Mouse (Mus musculus): Measurements from ENCODE around the gene Dab1. TPM values are rescaled to one million over a fixed set of nuclear protein-coding genes. Genes with fewer than 3 reads are reported as not detected.

Gene Dab1
- polyA plus RNA-seq, 1 experiment from 2014 or later: 9.8 TPM

GRCm38 (mm10) chr4:103707140-103707539 is 88.0 kb downstream of the Dab1 start:
- WGBS: 38% methylated on average over 1 of the region's 1 CpGs

GRCm38 (mm10) chr4:103711353-103711752 is 92.2 kb downstream of the Dab1 start:
- H3K27me3 ChIP-seq (ENCODE audit: low read depth, poor library complexity, severe bottlenecking): no peaks in the 10 kb centered on the region
- H3K4me3 ChIP-seq: no peak overlapping the region
- no peaks in the 10 kb centered on the region for H3K36me3 ChIP-seq
- H3K27ac ChIP-seq: no peak overlapping the region
- H3K9me3 ChIP-seq (replicated peaks): no peaks in the 10 kb centered on the region
- H3K4me1 ChIP-seq: no peaks in the 10 kb centered on the region
- DNase-seq (ENCODE audit: low spot score): no peak
- 80% methylated on average over 6 of the region's 6 CpGs for WGBS

More at GRCm38 (mm10) chr4:103707140-103707539, 88.0 kb downstream of the Dab1 start:
- no peaks in the 10 kb centered on the region for H3K9me3 ChIP-seq (replicated peaks)
- H3K27ac ChIP-seq: no peak overlapping the region
- H3K36me3 ChIP-seq: no peaks in the 10 kb centered on the region
- no peaks in the 10 kb centered on the region for H3K27me3 ChIP-seq (ENCODE audit: low read depth, poor library complexity, severe bottlenecking)
- H3K4me3 ChIP-seq: no peak overlapping the region
- no peak for DNase-seq (ENCODE audit: low spot score)
- H3K4me1 ChIP-seq: no peaks in the 10 kb centered on the region

- 91% methylated on average over 4 of the region's 4 CpGs for WGBS
- no peaks in the 10 kb centered on the region for H3K4me1 ChIP-seq
Observed at GRCm38 (mm10) chr4:103713921-103714320, 94.8 kb downstream of the Dab1 start.

GRCm38 (mm10) chr4:103714991-103715390 is 95.8 kb downstream of the Dab1 start:
- 85% methylated on average over 7 of the region's 7 CpGs for WGBS
- no peak for DNase-seq (ENCODE audit: low spot score)
- no peak overlapping the region for H3K4me3 ChIP-seq

More at GRCm38 (mm10) chr4:103713921-103714320, 94.8 kb downstream of the Dab1 start:
- Histone ChIP-seq H3K27ac (no peak overlapping the region), H3K36me3 (no peaks in the 10 kb centered on the region), H3K9me3 (replicated peaks) (no peaks in the 10 kb centered on the region), H3K4me3 (no peak overlapping the region), H3K27me3 (ENCODE audit: low read depth, poor library complexity, severe bottlenecking) (no peaks in the 10 kb centered on the region)
- no peak for DNase-seq (ENCODE audit: low spot score)

GRCm38 (mm10) chr4:103715568-103715967 is 96.4 kb downstream of the Dab1 start:
- Histone ChIP-seq H3K36me3 (no peaks in the 10 kb centered on the region), H3K9me3 (replicated peaks) (no peaks in the 10 kb centered on the region), H3K4me3 (no peak overlapping the region), H3K27ac (no peak overlapping the region), H3K27me3 (ENCODE audit: low read depth, poor library complexity, severe bottlenecking) (no peaks in the 10 kb centered on the region), H3K4me1 (no peaks in the 10 kb centered on the region)
- DNase-seq (ENCODE audit: low spot score): no peak
- 95% methylated on average over 4 of the region's 4 CpGs for WGBS

More at GRCm38 (mm10) chr4:103714991-103715390, 95.8 kb downstream of the Dab1 start:
- Histone ChIP-seq H3K4me1 (no peaks in the 10 kb centered on the region), H3K27ac (no peak overlapping the region), H3K27me3 (ENCODE audit: low read depth, poor library complexity, severe bottlenecking) (no peaks in the 10 kb centered on the region), H3K9me3 (replicated peaks) (no peaks in the 10 kb centered on the region), H3K36me3 (no peaks in the 10 kb centered on the region)

GRCm38 (mm10) chr4:103722738-103723137 is 103.6 kb downstream of the Dab1 start:
- DNase-seq (ENCODE audit: low spot score): no peak
- 85% methylated on average over 1 of the region's 1 CpGs for WGBS
- Histone ChIP-seq H3K9me3 (replicated peaks) (no peaks in the 10 kb centered on the region), H3K27me3 (ENCODE audit: low read depth, poor library complexity, severe bottlenecking) (no peaks in the 10 kb centered on the region), H3K4me3 (no peak overlapping the region), H3K4me1 (no peaks in the 10 kb centered on the region), H3K27ac (no peak overlapping the region), H3K36me3 (no peaks in the 10 kb centered on the region)

- no peak overlapping the region for H3K4me3 ChIP-seq
- H3K9me3 ChIP-seq (replicated peaks): no peaks in the 10 kb centered on the region
- H3K36me3 ChIP-seq: no peaks in the 10 kb centered on the region
- H3K27ac ChIP-seq: no peak overlapping the region
- no peak for DNase-seq (ENCODE audit: low spot score)
- H3K27me3 ChIP-seq (ENCODE audit: low read depth, poor library complexity, severe bottlenecking): no peaks in the 10 kb centered on the region
- 95% methylated on average over 2 of the region's 2 CpGs for WGBS
- no peaks in the 10 kb centered on the region for H3K4me1 ChIP-seq
Observed at GRCm38 (mm10) chr4:103726486-103726885, 107.3 kb downstream of the Dab1 start.

- Histone ChIP-seq H3K27me3 (ENCODE audit: low read depth, poor library complexity, severe bottlenecking) (no peaks in the 10 kb centered on the region; the same call in 1 of the 2 replicates), H3K4me1 (peaks cover 18% of the 10 kb centered on the region), H3K27ac (no peak overlapping the region), H3K9me3 (replicated peaks) (no peaks in the 10 kb centered on the region), H3K4me3 (no peak overlapping the region), H3K36me3 (no peaks in the 10 kb centered on the region)
- WGBS: 55% methylated on average over 6 of the region's 6 CpGs
- DNase-seq (ENCODE audit: low spot score): no peak
Observed at GRCm38 (mm10) chr4:103737185-103737584, 118.0 kb downstream of the Dab1 start.

GRCm38 (mm10) chr4:103751249-103751855 is 132.2 kb downstream of the Dab1 start:
- no peaks in the 10 kb centered on the region for H3K9me3 ChIP-seq (replicated peaks)
- H3K27me3 ChIP-seq (ENCODE audit: low read depth, poor library complexity, severe bottlenecking): no peaks in the 10 kb centered on the region
- peaks cover 9% of the 10 kb centered on the region; the same call in 1 of the 2 replicates for H3K4me1 ChIP-seq
- WGBS: 69% methylated on average over 4 of the region's 4 CpGs
- H3K36me3 ChIP-seq: no peaks in the 10 kb centered on the region
- no peak for DNase-seq (ENCODE audit: low spot score)
- no peak overlapping the region for H3K4me3 ChIP-seq
- no peak overlapping the region for H3K27ac ChIP-seq

- Histone ChIP-seq H3K4me1 (peaks cover 14% of the 10 kb centered on the region; the same call in 1 of the 2 replicates), H3K4me3 (no peak overlapping the region), H3K9me3 (replicated peaks) (no peaks in the 10 kb centered on the region), H3K27ac (no peak overlapping the region), H3K27me3 (ENCODE audit: low read depth, poor library complexity, severe bottlenecking) (no peaks in the 10 kb centered on the region), H3K36me3 (no peaks in the 10 kb centered on the region)
- DNase-seq (ENCODE audit: low spot score): no peak
- 46% methylated on average over 7 of the region's 7 CpGs for WGBS
Observed at GRCm38 (mm10) chr4:103754561-103754960, 135.4 kb downstream of the Dab1 start.

GRCm38 (mm10) chr4:103757241-103757640 is 138.1 kb downstream of the Dab1 start:
- Histone ChIP-seq H3K27me3 (ENCODE audit: low read depth, poor library complexity, severe bottlenecking) (no peaks in the 10 kb centered on the region), H3K4me1 (peaks cover 14% of the 10 kb centered on the region; the same call in 1 of the 2 replicates), H3K9me3 (replicated peaks) (no peaks in the 10 kb centered on the region), H3K27ac (no peak overlapping the region), H3K4me3 (no peak overlapping the region), H3K36me3 (no peaks in the 10 kb centered on the region)
- 78% methylated on average over 3 of the region's 3 CpGs for WGBS
- DNase-seq (ENCODE audit: low spot score): no peak

- H3K27ac ChIP-seq: no peak overlapping the region
- no peaks in the 10 kb centered on the region for H3K9me3 ChIP-seq (replicated peaks)
- DNase-seq (ENCODE audit: low spot score): no peak
- H3K4me1 ChIP-seq: peaks cover under 1% of the 10 kb centered on the region; the same call in 1 of the 2 replicates
- 92% methylated on average over 11 of the region's 11 CpGs for WGBS
- H3K4me3 ChIP-seq: no peak overlapping the region
- H3K36me3 ChIP-seq: no peaks in the 10 kb centered on the region
- no peaks in the 10 kb centered on the region for H3K27me3 ChIP-seq (ENCODE audit: low read depth, poor library complexity, severe bottlenecking)
Observed at GRCm38 (mm10) chr4:103762416-103762815, 143.3 kb downstream of the Dab1 start.

- Histone ChIP-seq H3K27ac (no peak overlapping the region), H3K4me3 (no peak overlapping the region), H3K36me3 (no peaks in the 10 kb centered on the region), H3K4me1 (no peaks in the 10 kb centered on the region), H3K9me3 (replicated peaks) (no peaks in the 10 kb centered on the region), H3K27me3 (ENCODE audit: low read depth, poor library complexity, severe bottlenecking) (no peaks in the 10 kb centered on the region)
- DNase-seq (ENCODE audit: low spot score): no peak
- WGBS: 75% methylated on average over 4 of the region's 4 CpGs
Observed at GRCm38 (mm10) chr4:103775712-103776111, 156.6 kb downstream of the Dab1 start.

GRCm38 (mm10) chr4:103781398-103781797 is 162.2 kb downstream of the Dab1 start:
- H3K27me3 ChIP-seq (ENCODE audit: low read depth, poor library complexity, severe bottlenecking): no peaks in the 10 kb centered on the region
- no peaks in the 10 kb centered on the region for H3K4me1 ChIP-seq
- no peak overlapping the region for H3K27ac ChIP-seq
- no peak for DNase-seq (ENCODE audit: low spot score)
- H3K4me3 ChIP-seq: no peak overlapping the region
- WGBS: 89% methylated on average over 4 of the region's 4 CpGs
- no peaks in the 10 kb centered on the region for H3K9me3 ChIP-seq (replicated peaks)
- no peaks in the 10 kb centered on the region for H3K36me3 ChIP-seq

Data from limb, embryonic 10.5 days (tissue).